Mouse (Mus musculus) MEL (cell line): Measurements from ENCODE around the gene Cspg5. TPM values are rescaled to one million over a fixed set of nuclear protein-coding genes. Genes with fewer than 3 reads are reported as not detected.

ENCODE experiments used
- DNase-seq: peaks from one replicate; pipeline ENCODE4 v3.0.0; 2011; ENCODE audit warnings: low read depth, low spot score
- H3K27ac ChIP-seq: 2 replicates; pipeline ENCODE4 v1.5.1; 2012; ENCODE audit warnings: low read depth, mild to moderate bottlenecking, control low read depth, low read length, moderate library complexity; ENCODE audit not compliant: control insufficient read depth
- H3K27me3 ChIP-seq, 2 experiments: fragments of 150-350 bp in 1 of 2; sonication (generic) in 1 of 2; 2 replicates each; pipeline ENCODE4 v1.6.1; 2012; ENCODE audit warnings: low read length in 2 of 2, mild to moderate bottlenecking in 2 of 2, improper control_type of control experiment in 1 of 2, moderate library complexity in 1 of 2; ENCODE audit not compliant: insufficient read depth in 2 of 2, control insufficient read depth in 1 of 2
- H3K36me3 ChIP-seq, 2 experiments: 2 replicates each; pipeline ENCODE4 v1.6.1; 2012 to 2014; ENCODE audit warnings: low read length in 2 of 2, improper control_type of control experiment in 1 of 2, inconsistent platforms in 1 of 2, mild to moderate bottlenecking in 1 of 2; ENCODE audit not compliant: insufficient read depth in 2 of 2, control insufficient read depth in 1 of 2
- H3K4me1 ChIP-seq, 2 experiments: fragments of 150-350 bp in 1 of 2; sonication (generic) in 1 of 2; 2 replicates each; pipeline ENCODE4 v1.6.1; 2012; ENCODE audit warnings: low read length in 2 of 2, improper control_type of control experiment in 1 of 2, mild to moderate bottlenecking in 1 of 2; ENCODE audit not compliant: insufficient read depth in 2 of 2, control insufficient read depth in 1 of 2
- H3K4me3 ChIP-seq, 2 experiments: fragments of 150-350 bp in 1 of 2; sonication (generic) in 1 of 2; 2 replicates each; pipeline ENCODE4 v1.5.1; 2012; ENCODE audit warnings: low read depth in 2 of 2, low read length in 2 of 2, mild to moderate bottlenecking in 2 of 2, moderate library complexity in 2 of 2, control low read depth in 1 of 2, improper control_type of control experiment in 1 of 2; ENCODE audit not compliant: control insufficient read depth in 1 of 2, insufficient read depth in 1 of 2
- H3K79me2 ChIP-seq: 2 replicates; pipeline ENCODE4 v1.6.1; 2012; ENCODE audit warnings: mild to moderate bottlenecking, low read length, moderate library complexity; ENCODE audit not compliant: control insufficient read depth, poor library complexity, insufficient read depth
- H3K9ac ChIP-seq: 2 replicates; pipeline ENCODE4 v1.6.1; 2012; ENCODE audit warnings: low read depth, mild to moderate bottlenecking, control low read depth, low read length, moderate library complexity; ENCODE audit not compliant: control insufficient read depth, poor library complexity, severe bottlenecking
- H3K9me3 ChIP-seq: fragments of 150-350 bp; sonication (generic); replicated peaks from 2 replicates; pipeline ENCODE4 v1.6.1; 2012; ENCODE audit warnings: mild to moderate bottlenecking, low read length, improper control_type of control experiment, moderate library complexity; ENCODE audit not compliant: insufficient read depth
- CHD1 ChIP-seq: IDR thresholded peaks from 2 replicates; pipeline ENCODE4 v1.6.1; 2012; ENCODE audit warnings: low read depth, mild to moderate bottlenecking, inconsistent platforms, low read length, improper control_type of control experiment
- CHD2 ChIP-seq: IDR thresholded peaks from 2 replicates; pipeline ENCODE4 v1.6.1; 2011; ENCODE audit warnings: low read length, improper control_type of control experiment
- CTCF ChIP-seq, 3 experiments: IDR thresholded peaks in 2 of 3; conservative IDR thresholded peaks in 1 of 3; 2 replicates each; pipeline ENCODE4 v1.5.1; 2011 to 2012; ENCODE audit warnings: low read length in 3 of 3, low read depth in 2 of 3, mild to moderate bottlenecking in 2 of 3, improper control_type of control experiment in 1 of 3, inconsistent platforms in 1 of 3, mixed read lengths in 1 of 3, moderate library complexity in 1 of 3; ENCODE audit not compliant: control insufficient read depth in 1 of 3, insufficient read depth in 1 of 3, poor library complexity in 1 of 3, severe bottlenecking in 1 of 3
- ELF1 ChIP-seq: IDR thresholded peaks from 2 replicates; pipeline ENCODE4 v1.6.1; 2014; ENCODE audit warnings: low read depth, mild to moderate bottlenecking, inconsistent platforms, low read length, improper control_type of control experiment, moderate library complexity
- EP300 ChIP-seq, 2 experiments: IDR thresholded peaks; 2 replicates each; pipeline ENCODE4 v1.6.1; 2011; ENCODE audit warnings: improper control_type of control experiment in 2 of 2, low read length in 2 of 2, low read depth in 1 of 2, mild to moderate bottlenecking in 1 of 2
- GABPA ChIP-seq: IDR thresholded peaks from 2 replicates; pipeline ENCODE4 v1.6.1; 2012; ENCODE audit warnings: low read depth, mild to moderate bottlenecking, inconsistent platforms, low read length, improper control_type of control experiment, moderate library complexity
- HCFC1 ChIP-seq: IDR thresholded peaks from 2 replicates; pipeline ENCODE4 v1.6.1; 2012; ENCODE audit warnings: low read depth, mild to moderate bottlenecking, inconsistent platforms, low read length, improper control_type of control experiment, moderate library complexity
- JUND ChIP-seq: IDR thresholded peaks from 2 replicates; pipeline ENCODE4 v1.6.1; 2011; ENCODE audit warnings: low read depth, mild to moderate bottlenecking, improper control_type of control experiment, low read length
- KAT2A ChIP-seq: conservative IDR thresholded peaks from 2 replicates; pipeline ENCODE4 v1.6.1; 2012; ENCODE audit warnings: low read depth, low read length, improper control_type of control experiment, inconsistent platforms
- MAFK ChIP-seq: IDR thresholded peaks from 2 replicates; pipeline ENCODE4 v1.6.1; 2011; ENCODE audit warnings: low read depth, mild to moderate bottlenecking, low read length, improper control_type of control experiment, borderline replicate concordance
- MAX ChIP-seq: IDR thresholded peaks from 2 replicates; pipeline ENCODE4 v1.6.1; 2011; ENCODE audit warnings: low read length, improper control_type of control experiment
- MAZ ChIP-seq: IDR thresholded peaks from 2 replicates; pipeline ENCODE4 v1.6.1; 2012; ENCODE audit warnings: low read depth, mild to moderate bottlenecking, inconsistent platforms, low read length, improper control_type of control experiment
- NELFE ChIP-seq: IDR thresholded peaks from 2 replicates; pipeline ENCODE4 v1.6.1; 2011; ENCODE audit warnings: low read depth, low read length, improper control_type of control experiment
- POLR2A ChIP-seq, 2 experiments: IDR thresholded peaks; 2 replicates each; pipeline ENCODE4 v1.6.1; 2011 to 2012; ENCODE audit warnings: low read length in 2 of 2, mild to moderate bottlenecking in 2 of 2, control low read depth in 1 of 2, improper control_type of control experiment in 1 of 2, low read depth in 1 of 2, moderate library complexity in 1 of 2; ENCODE audit not compliant: control insufficient read depth in 1 of 2, insufficient read depth in 1 of 2, poor library complexity in 1 of 2
- POLR2AphosphoS2 ChIP-seq: IDR thresholded peaks from 2 replicates; pipeline ENCODE4 v1.6.1; 2011; ENCODE audit warnings: low read length, improper control_type of control experiment
- RCOR1 ChIP-seq: IDR thresholded peaks from 2 replicates; pipeline ENCODE4 v1.6.1; 2012; ENCODE audit warnings: low read depth, mild to moderate bottlenecking, inconsistent platforms, low read length, improper control_type of control experiment
- SMC3 ChIP-seq: IDR thresholded peaks from 2 replicates; pipeline ENCODE4 v1.6.1; 2011; ENCODE audit warnings: low read depth, low read length, improper control_type of control experiment
- TAL1 ChIP-seq: IDR thresholded peaks from 2 replicates; pipeline ENCODE4 v1.6.1; 2012; ENCODE audit warnings: mild to moderate bottlenecking, inconsistent platforms, low read length, moderate library complexity, mixed read lengths
- TBP ChIP-seq: IDR thresholded peaks from 2 replicates; pipeline ENCODE4 v1.8.0; 2011; ENCODE audit warnings: low read depth, low read length, improper control_type of control experiment
- TCF12 ChIP-seq: IDR thresholded peaks from 2 replicates; pipeline ENCODE4 v1.6.1; 2014; ENCODE audit warnings: low read depth, mild to moderate bottlenecking, inconsistent platforms, low read length, improper control_type of control experiment, moderate library complexity
- UBTF ChIP-seq: IDR thresholded peaks from 2 replicates; pipeline ENCODE4 v1.6.1; 2012; ENCODE audit warnings: low read depth, mild to moderate bottlenecking, inconsistent platforms, low read length, improper control_type of control experiment, moderate library complexity, borderline replicate concordance; ENCODE audit not compliant: insufficient read depth
- USF1 ChIP-seq: IDR thresholded peaks from 2 replicates; pipeline ENCODE4 v1.6.1; 2014; ENCODE audit warnings: low read depth, mild to moderate bottlenecking, inconsistent platforms, low read length, improper control_type of control experiment, moderate library complexity
- USF2 ChIP-seq, 2 experiments: IDR thresholded peaks; 2 replicates each; pipeline ENCODE4 v1.6.1; 2011 to 2012; ENCODE audit warnings: improper control_type of control experiment in 2 of 2, low read length in 2 of 2, borderline replicate concordance in 1 of 2, inconsistent platforms in 1 of 2, low read depth in 1 of 2, mild to moderate bottlenecking in 1 of 2; ENCODE audit not compliant: insufficient read depth in 1 of 2
- ZKSCAN1 ChIP-seq: IDR thresholded peaks from 2 replicates; pipeline ENCODE4 v1.6.1; 2012; ENCODE audit warnings: low read depth, mild to moderate bottlenecking, inconsistent platforms, low read length, improper control_type of control experiment, moderate library complexity
- polyA plus RNA-seq, 2 experiments: library from polyadenylated mRNA; stranded (reverse) in 1 of 2; unstranded in 1 of 2; fragments of >175 nt in 1 of 2; fragments of >200 nt in 1 of 2; gene quantifications; 2 replicates each; pipeline versions ENCODE4 v1.2.1 to v1.2.4; 2012; ENCODE audit warnings: low replicate concordance in 2 of 2, low read depth in 1 of 2; ENCODE audit not compliant: insufficient read length in 2 of 2, insufficient read depth in 1 of 2, missing spikeins in 1 of 2
- total RNA-seq: library from RNA; depleted of rRNA; stranded (reverse); fragments of 300-350 nt; gene quantifications from 2 replicates; pipeline ENCODE4 v1.2.3, GENCODE M21; 2012

The Cspg5 gene
- total and polyA plus RNA-seq, 3 experiments, result 0.65 to 1.0 TPM; not detected in 1

DNA sequence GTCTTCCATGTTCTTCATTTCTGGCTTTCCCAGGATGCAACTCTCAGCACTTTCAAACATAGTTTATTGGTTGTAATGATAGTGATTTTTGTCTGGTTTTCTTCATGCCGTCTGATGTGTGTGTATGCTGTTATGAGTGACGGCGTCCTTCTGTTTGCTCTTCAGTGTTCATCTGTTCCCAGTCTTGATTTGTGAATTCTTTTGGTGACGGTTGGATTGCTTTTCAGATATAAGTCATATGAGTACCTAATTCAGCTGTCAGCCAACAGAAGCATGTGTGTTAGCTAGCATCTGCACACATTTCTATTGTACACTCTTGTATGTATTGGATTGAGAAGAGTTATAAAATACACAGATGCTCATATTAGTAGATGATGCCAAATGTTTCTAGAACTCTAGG is 19.3 kb upstream of the Cspg5 start:
- TF ChIP-seq UBTF, result no peak
- no peak for TF ChIP-seq MAX
- no peak for TF ChIP-seq CHD1
- no peak for TF ChIP-seq TAL1
- no peak for TF ChIP-seq SMC3
- TF ChIP-seq USF2 (IDR thresholded peaks at IDR 0.05; ENCODE audit: borderline replicate concordance in 1 of 2, insufficient read depth in 1 of 2, low read depth in 1 of 2, low read length in 2 of 2), result no peak
- TF ChIP-seq CHD2, result no peak
- no peak for TF ChIP-seq RCOR1
- TF ChIP-seq ZKSCAN1, result no peak
- TF ChIP-seq ELF1, result no peak
- no peak for TF ChIP-seq TCF12
- TF ChIP-seq GABPA, result no peak
- no peak for TF ChIP-seq POLR2A (IDR thresholded peaks at IDR 0.05; ENCODE audit: control insufficient read depth in 1 of 2, insufficient read depth in 1 of 2, low read depth in 1 of 2, low read length in 2 of 2, poor library complexity in 1 of 2)
- no peak for TF ChIP-seq HCFC1
- no peak for TF ChIP-seq USF1
- no peak for TF ChIP-seq NELFE
- no peak for TF ChIP-seq MAZ
- no peak for TF ChIP-seq POLR2AphosphoS2
- no peak for TF ChIP-seq EP300 (IDR thresholded peaks at IDR 0.05; ENCODE audit: low read depth in 1 of 2, low read length in 2 of 2)
- Histone ChIP-seq H3K79me2 (no peaks in the 10 kb centered on the region), H3K9me3 (no peaks in the 10 kb centered on the region), H3K27ac (no peak overlapping the region), H3K27me3 (no peaks in the 10 kb centered on the region), H3K9ac (no peak overlapping the region), H3K36me3 (peaks cover 0 to 35% of the 10 kb centered on the region in 2 experiments; a peak in 2 of 4 replicates), H3K4me1 (no peaks in the 10 kb centered on the region), H3K4me3 (no peak overlapping the region)
- DNase-seq, result no peak

DNA sequence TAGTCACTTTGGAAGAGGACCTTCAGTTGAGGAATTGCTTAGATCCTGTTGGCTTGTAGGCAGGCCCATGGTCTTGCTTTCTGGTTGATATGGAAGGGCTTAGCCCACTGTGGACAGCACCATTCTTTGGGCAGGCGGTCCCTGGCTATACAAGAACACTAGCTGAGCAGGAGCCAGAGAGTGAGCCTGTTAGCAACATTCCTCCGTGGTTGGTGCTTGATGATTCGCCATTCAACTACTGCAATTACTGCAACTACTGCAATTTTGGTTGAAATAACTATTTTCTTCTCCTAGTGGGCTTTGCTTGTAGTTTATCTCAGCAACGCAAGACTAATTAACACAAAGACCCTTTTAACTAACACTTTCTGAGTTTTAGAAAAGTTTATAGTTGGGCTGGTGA is 17.4 kb upstream of the Cspg5 start:
- Histone ChIP-seq H3K27ac (no peak overlapping the region), H3K79me2 (no peaks in the 10 kb centered on the region), H3K27me3 (no peaks in the 10 kb centered on the region), H3K4me1 (no peaks in the 10 kb centered on the region), H3K4me3 (no peak overlapping the region)
- no peak for DNase-seq
- no peak for TF ChIP-seq MAFK
- no peak for TF ChIP-seq UBTF
- TF ChIP-seq TBP, result no peak
- TF ChIP-seq MAZ, result no peak
- no peak for TF ChIP-seq EP300 (IDR thresholded peaks at IDR 0.05; ENCODE audit: low read depth in 1 of 2, low read length in 2 of 2)
- no peak for TF ChIP-seq TAL1
- no peak for TF ChIP-seq CTCF (IDR thresholded peaks at IDR 0.05 in 2 of 3, conservative IDR thresholded peaks at IDR 0.05 in 1 of 3; ENCODE audit: control insufficient read depth in 1 of 3, insufficient read depth in 1 of 3, low read depth in 2 of 3, low read length in 3 of 3, poor library complexity in 1 of 3, severe bottlenecking in 1 of 3)
- no peak for TF ChIP-seq USF1
- TF ChIP-seq KAT2A, result no peak
- no peak for TF ChIP-seq POLR2A (IDR thresholded peaks at IDR 0.05; ENCODE audit: control insufficient read depth in 1 of 2, insufficient read depth in 1 of 2, low read depth in 1 of 2, low read length in 2 of 2, poor library complexity in 1 of 2)
- TF ChIP-seq JUND, result no peak
- TF ChIP-seq, all 39 proteins: peak for 0
- H3K9me3 ChIP-seq, result no peaks in the 10 kb centered on the region
- H3K36me3 ChIP-seq, result peaks cover 0 to 29% of the 10 kb centered on the region in 2 experiments; a peak in 2 of 4 replicates
- H3K9ac ChIP-seq, result no peak overlapping the region
